Mouse (Mus musculus) intestine, postnatal 0 days (tissue): ENCODE measurements at regions not wholly inside any gene's neighbourhood (a gene's known extent, or its start where the extent isn't known, plus 50 kb on each side); places are given as distances from the start of the nearest gene placed in this dataset.
A peak's percentile ranks its signal among the peaks of the same experiment; 100 is the strongest.

ENCODE experiments used
- ATAC-seq: fragments of 200-750 bp; cut with Nextera tagmentation; 2 replicates; pipeline ENCODE4 v1.8.0; 2017; ENCODE audit warnings: mild to moderate bottlenecking, moderate TSS enrichment, moderate library complexity
- H3K27ac ChIP-seq: fragments of 300-500 bp; sonication (generic); 2 replicates; pipeline ENCODE4 v1.5.1; 2014; ENCODE audit warnings: mild to moderate bottlenecking, low read depth, low read length, moderate library complexity
- H3K27me3 ChIP-seq: fragments of 300-500 bp; sonication (generic); replicated peaks from 2 replicates; pipeline ENCODE4 v1.6.1; 2014; ENCODE audit warnings: low read length, mixed read lengths; ENCODE audit not compliant: control insufficient read depth, insufficient read depth
- H3K36me3 ChIP-seq: fragments of 300-500 bp; sonication (generic); 2 replicates; pipeline ENCODE4 v1.6.1; 2014; ENCODE audit warnings: mild to moderate bottlenecking, moderate library complexity; ENCODE audit not compliant: control insufficient read depth, insufficient read depth
- H3K4me1 ChIP-seq: fragments of 300-500 bp; sonication (generic); replicated peaks from 2 replicates; pipeline ENCODE4 v1.6.1; 2014; ENCODE audit warnings: antibody characterized with exemption, low read length, mixed read lengths; ENCODE audit not compliant: control insufficient read depth, insufficient read depth
- H3K4me2 ChIP-seq: fragments of 300-500 bp; sonication (generic); replicated peaks from 2 replicates; pipeline ENCODE4 v1.6.1; 2014; ENCODE audit warnings: low read depth, mild to moderate bottlenecking, moderate library complexity
- H3K4me3 ChIP-seq: fragments of 300-500 bp; sonication (generic); 2 replicates; pipeline ENCODE4 v1.5.1; 2014; ENCODE audit warnings: low read depth, low read length
- H3K9ac ChIP-seq: fragments of 300-500 bp; sonication (generic); 2 replicates; pipeline ENCODE4 v1.6.1; 2014; ENCODE audit warnings: mild to moderate bottlenecking, low read depth, low read length
- H3K9me3 ChIP-seq: fragments of 300-500 bp; sonication (generic); 2 replicates; pipeline ENCODE4 v1.6.1; 2016; ENCODE audit warnings: mixed run types; ENCODE audit not compliant: control insufficient read depth
- CTCF ChIP-seq: sonication (generic); IDR thresholded peaks from 2 replicates; pipeline ENCODE4 v1.5.1; 2016; ENCODE audit warnings: low read depth, mild to moderate bottlenecking, control low read depth, antibody characterized with exemption, moderate library complexity
- WGBS: fragments of 180-500 bp; shearing (Covaris S2); extraction: QIAGEN DNeasy Blood & Tissue Kit; methylation state at CpG from one replicate; pipeline ENCODE4 v1.1.7; 2014; 5-methylcytosine and 5-hydroxymethylcytosine counted together

DNA sequence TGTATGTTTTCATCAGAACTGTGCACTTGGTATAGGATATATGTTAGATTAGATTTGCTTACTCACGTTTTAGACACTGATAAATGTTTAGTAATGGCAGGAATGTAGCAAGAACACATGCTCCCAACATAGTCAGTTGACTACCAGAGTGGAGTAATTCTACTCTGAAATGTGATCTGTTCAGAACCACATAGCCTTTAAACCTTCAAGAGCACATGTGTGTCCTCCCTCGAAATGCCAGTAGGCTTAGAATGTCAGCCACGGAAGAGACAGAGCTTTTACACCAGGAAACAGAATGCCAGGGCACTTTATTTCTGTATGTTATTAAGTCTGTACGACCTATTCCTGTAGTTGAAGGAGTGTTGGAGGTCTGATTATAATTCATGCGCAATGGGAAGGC lies 51.3 kb upstream of the Cd28 start:
- H3K9ac ChIP-seq, result no peak overlapping the region
- H3K4me3 ChIP-seq, result no peak overlapping the region
- no peaks in the 10 kb centered on the region for H3K27me3 ChIP-seq
- H3K36me3 ChIP-seq, result no peaks in the 10 kb centered on the region
- TF ChIP-seq CTCF, result no peak
- 0 out of 2 replicates have a peak, but pooled peaks cover 2% of the 10 kb centered on the region for H3K4me1 ChIP-seq
- no peak overlapping the region for H3K27ac ChIP-seq
- 66% methylated on average over 5 of the region's 5 CpGs for WGBS
- ATAC-seq, result no peak
- H3K4me2 ChIP-seq, result no peak overlapping the region
- no peaks in the 10 kb centered on the region for H3K9me3 ChIP-seq

DNA sequence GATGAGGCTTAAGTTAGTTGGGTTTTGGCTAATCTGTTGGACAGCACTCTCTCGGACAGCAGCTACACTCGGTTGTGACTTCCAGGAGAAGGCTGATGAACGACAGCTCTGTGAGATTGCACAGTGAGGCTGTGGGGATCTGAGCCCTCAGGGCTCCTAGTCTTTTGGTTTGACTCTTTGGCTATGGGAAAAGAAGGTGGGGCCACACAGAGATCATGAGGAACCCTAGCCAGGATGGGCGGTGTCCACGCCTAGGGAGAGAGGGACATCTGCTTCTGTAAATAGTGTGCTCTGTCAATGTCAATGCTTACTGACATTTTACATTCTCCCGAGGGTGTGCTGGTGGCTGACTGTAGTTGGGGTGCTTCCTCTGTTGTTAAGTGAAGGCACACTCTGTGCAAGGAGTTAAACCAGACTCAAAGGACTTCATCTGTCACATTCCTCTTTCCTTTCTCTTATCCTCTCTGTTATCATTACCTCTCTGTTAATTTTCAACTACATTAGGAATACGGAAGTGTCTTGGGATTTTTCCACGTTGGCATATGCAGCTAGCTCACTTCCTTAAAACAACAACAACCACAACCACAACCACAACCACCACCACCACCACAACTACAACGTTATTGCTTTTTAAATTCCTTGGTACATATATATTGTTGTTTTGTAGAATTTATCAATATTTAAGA lies 54.2 kb upstream of the Cd28 start:
- H3K27ac ChIP-seq, result peak overlapping the region; percentile 11; the same call in 1 of the 2 replicates
- H3K27me3 ChIP-seq, result no peaks in the 10 kb centered on the region
- WGBS, result 23% methylated on average over 9 of the region's 9 CpGs
- H3K4me2 ChIP-seq, result peak overlapping the region; percentile 41
- H3K9ac ChIP-seq, result no peak overlapping the region
- TF ChIP-seq CTCF, result no peak
- ATAC-seq, result peak; percentile 51
- no peaks in the 10 kb centered on the region for H3K9me3 ChIP-seq
- no peak overlapping the region for H3K4me3 ChIP-seq
- no peaks in the 10 kb centered on the region for H3K36me3 ChIP-seq
- peaks cover 6% of the 10 kb centered on the region; the same call in 1 of the 2 replicates for H3K4me1 ChIP-seq

DNA sequence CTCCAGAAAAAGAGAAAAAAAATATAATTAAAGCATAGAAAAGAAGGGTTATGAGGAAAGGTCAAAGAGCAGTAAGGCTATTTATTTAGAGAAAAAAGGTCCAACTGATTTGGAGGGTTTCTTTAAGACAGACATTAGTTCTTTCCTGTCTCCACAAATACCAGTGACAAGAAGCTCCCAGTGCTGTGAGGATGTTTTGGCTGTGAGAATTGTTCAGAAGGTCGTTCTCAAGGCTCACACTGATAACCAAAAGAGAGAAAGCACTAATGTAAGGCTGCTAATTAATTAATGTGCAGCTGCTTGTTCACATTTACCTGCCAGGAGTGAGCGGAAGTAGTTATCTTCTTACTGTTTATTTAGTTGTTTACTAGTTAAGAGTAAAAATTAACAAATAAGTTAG lies 54.7 kb upstream of the Cd28 start:
- ATAC-seq, result no peak
- 0 out of 2 replicates have a peak overlapping the region, but pooled peaks have one; percentile 5 for H3K27ac ChIP-seq
- H3K27me3 ChIP-seq, result no peaks in the 10 kb centered on the region
- no peak overlapping the region for H3K9ac ChIP-seq
- no peak overlapping the region for H3K4me3 ChIP-seq
- peaks cover 6% of the 10 kb centered on the region; the same call in 1 of the 2 replicates for H3K4me1 ChIP-seq
- 47% methylated on average over 2 of the region's 2 CpGs for WGBS
- no peaks in the 10 kb centered on the region for H3K9me3 ChIP-seq
- TF ChIP-seq CTCF, result no peak
- H3K36me3 ChIP-seq, result no peaks in the 10 kb centered on the region
- H3K4me2 ChIP-seq, result no peak overlapping the region

DNA sequence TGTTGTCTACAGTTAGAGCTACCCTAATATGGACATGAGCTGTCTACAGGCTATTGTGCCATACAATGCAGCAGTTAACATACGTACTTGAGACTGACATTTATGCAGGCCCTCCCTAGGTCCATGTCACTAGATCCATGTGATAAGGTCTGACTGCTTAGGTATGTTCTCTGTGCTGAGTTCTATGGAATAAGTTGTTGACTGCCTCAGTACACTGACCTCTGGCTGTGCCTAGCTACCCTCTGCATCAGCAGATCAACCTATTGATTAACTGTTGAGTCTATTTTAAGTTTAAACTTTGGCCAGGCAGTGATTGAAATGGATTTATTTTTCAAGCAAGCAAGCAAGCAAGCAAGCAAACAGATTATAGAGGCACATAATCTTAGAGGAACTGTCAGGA lies 57.0 kb upstream of the Cd28 start:
- H3K27ac ChIP-seq, result no peak overlapping the region
- H3K27me3 ChIP-seq, result no peaks in the 10 kb centered on the region
- no peaks in the 10 kb centered on the region for H3K9me3 ChIP-seq
- no peak overlapping the region for H3K9ac ChIP-seq
- no peak overlapping the region for H3K4me3 ChIP-seq
- peaks cover 6% of the 10 kb centered on the region; the same call in 1 of the 2 replicates for H3K4me1 ChIP-seq
- no peak overlapping the region for H3K4me2 ChIP-seq
- WGBS, result 60% methylated on average over 1 of the region's 1 CpGs
- H3K36me3 ChIP-seq, result no peaks in the 10 kb centered on the region
- TF ChIP-seq CTCF, result no peak
- ATAC-seq, result no peak

DNA sequence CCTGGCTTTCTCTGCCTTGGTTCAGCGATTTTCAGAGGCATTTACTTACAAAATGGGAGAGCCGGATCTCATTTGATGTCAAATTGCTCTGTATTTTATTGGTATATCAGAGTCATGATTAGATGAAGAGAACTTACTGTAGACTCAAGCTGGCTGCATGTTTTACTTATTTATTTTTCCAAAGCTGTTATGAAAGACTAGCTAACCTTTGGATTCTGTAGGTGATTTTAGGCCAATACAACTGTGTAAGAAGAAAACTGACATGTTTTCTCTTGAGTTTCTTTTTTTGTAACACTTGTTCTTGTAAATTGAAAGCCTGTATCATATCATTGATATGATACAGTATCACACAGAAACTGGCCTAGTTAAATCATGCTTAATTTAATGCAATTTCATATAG lies 57.6 kb upstream of the Cd28 start:
- Histone ChIP-seq H3K4me3 (no peak overlapping the region), H3K27me3 (no peaks in the 10 kb centered on the region), H3K27ac (peak overlapping the region; percentile 47), H3K9me3 (no peaks in the 10 kb centered on the region), H3K4me1 (peaks cover 6% of the 10 kb centered on the region; the same call in 1 of the 2 replicates), H3K36me3 (no peaks in the 10 kb centered on the region), H3K4me2 (no peak overlapping the region), H3K9ac (no peak overlapping the region)
- no peak for ATAC-seq
- TF ChIP-seq CTCF, result no peak
- 80% methylated on average over 2 of the region's 2 CpGs for WGBS

DNA sequence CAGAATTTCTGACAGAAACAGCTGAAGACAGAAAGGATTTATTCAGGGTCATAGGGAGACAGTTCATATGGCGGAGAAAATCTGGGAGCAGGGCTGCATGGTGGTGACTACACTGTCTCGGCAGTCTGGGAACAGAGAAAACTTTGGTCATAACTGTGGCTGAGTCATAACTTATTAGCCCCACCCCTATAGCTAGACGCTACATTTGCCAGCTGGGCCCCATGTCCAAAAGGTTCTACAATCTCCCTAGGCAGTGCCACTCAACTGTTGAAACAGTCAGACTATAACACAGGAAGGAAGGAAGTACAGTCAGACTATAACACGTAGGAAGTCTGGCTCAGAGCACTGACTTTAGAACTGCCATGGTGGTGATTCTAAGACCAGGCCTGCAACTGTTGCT lies 58.2 kb upstream of the Cd28 start:
- Histone ChIP-seq H3K4me1 (peaks cover 6% of the 10 kb centered on the region; the same call in 1 of the 2 replicates), H3K36me3 (no peaks in the 10 kb centered on the region), H3K4me3 (no peak overlapping the region), H3K4me2 (no peak overlapping the region), H3K9ac (no peak overlapping the region), H3K9me3 (no peaks in the 10 kb centered on the region), H3K27me3 (no peaks in the 10 kb centered on the region), H3K27ac (peak overlapping the region; percentile 47)
- WGBS, result 42% methylated on average over 4 of the region's 4 CpGs
- peak; percentile 65 for ATAC-seq
- no peak for TF ChIP-seq CTCF

DNA sequence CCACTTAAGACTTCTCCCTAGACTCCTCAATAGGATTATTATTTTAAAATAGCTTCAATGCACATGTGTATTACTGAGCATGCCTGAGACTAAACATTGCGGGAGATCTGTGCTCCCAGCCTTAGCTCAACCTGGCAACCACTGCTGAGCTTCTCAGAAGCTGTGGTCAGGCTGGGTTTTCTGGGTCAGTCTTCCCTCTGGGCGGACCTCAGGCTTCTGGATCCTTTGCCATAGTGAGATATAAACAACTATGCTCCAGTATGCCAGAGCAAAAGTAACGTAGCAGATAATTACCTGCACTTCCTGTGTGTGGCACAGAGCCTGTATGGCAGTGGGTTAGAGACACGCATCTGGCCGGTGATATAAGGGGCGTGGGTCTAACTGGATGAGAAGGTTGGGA lies 59.1 kb upstream of the Cd28 start:
- ATAC-seq, result no peak
- Histone ChIP-seq H3K27me3 (no peaks in the 10 kb centered on the region), H3K36me3 (no peaks in the 10 kb centered on the region), H3K9ac (no peak overlapping the region), H3K4me3 (no peak overlapping the region), H3K27ac (no peak overlapping the region), H3K4me1 (peaks cover 4% of the 10 kb centered on the region; the same call in 1 of the 2 replicates), H3K4me2 (no peak overlapping the region), H3K9me3 (no peaks in the 10 kb centered on the region)
- no peak for TF ChIP-seq CTCF
- WGBS, result 69% methylated on average over 6 of the region's 6 CpGs
